Mouse (Mus musculus) CD8-positive naive resting alpha-beta T cell, adult 2 months (primary cell): ENCODE results near the gene Slc4a1.

Experiments
- DNase-seq, 2 experiments: peaks; one replicate each; pipeline ENCODE4 v3.0.0; 2022; ENCODE audit warnings: low read depth in 2 of 2, low spot score in 2 of 2

The Slc4a1 gene

GRCm38 (mm10) chr11:102305359-102305758, 60.6 kb downstream of the Slc4a1 start:
- no peak for DNase-seq

- no peak for DNase-seq
These were observed 61.9 kb downstream of the Slc4a1 start for GRCm38 (mm10) chr11:102304141-102304540.

GRCm38 (mm10) chr11:102299839-102300238, 66.2 kb downstream of the Slc4a1 start:
- peak; percentile 60 to 79 for DNase-seq
